Mouse (Mus musculus) stomach, postnatal 0 days (tissue): ENCODE results near the gene Dnah11. TPM values are rescaled to one million over a fixed set of nuclear protein-coding genes. Genes with fewer than 3 reads are reported as not detected.

Source experiments
- ATAC-seq: fragments of 200-750 bp; cut with Nextera tagmentation; 2 replicates; pipeline ENCODE4 v1.8.0; 2017; ENCODE audit not compliant: low FRiP score, low TSS enrichment
- DNase-seq: peaks from one replicate; pipeline ENCODE4 v3.0.0-alpha.2; 2016; ENCODE audit warnings: low spot score
- H3K27ac ChIP-seq: fragments of 300-500 bp; sonication (generic); replicated peaks from 2 replicates; pipeline ENCODE4 v1.5.1; 2014; ENCODE audit warnings: mild to moderate bottlenecking, control low read depth
- H3K27me3 ChIP-seq: fragments of 300-500 bp; sonication (generic); 2 replicates; pipeline ENCODE4 v1.6.1; 2014; ENCODE audit warnings: low read length; ENCODE audit not compliant: control insufficient read depth, insufficient read depth
- H3K36me3 ChIP-seq: fragments of 300-500 bp; sonication (generic); 2 replicates; pipeline ENCODE4 v1.6.1; 2014; ENCODE audit warnings: low read length, mixed read lengths; ENCODE audit not compliant: control insufficient read depth, insufficient read depth
- H3K4me1 ChIP-seq: fragments of 300-500 bp; sonication (generic); replicated peaks from 2 replicates; pipeline ENCODE4 v1.6.1; 2014; ENCODE audit warnings: antibody characterized with exemption; ENCODE audit not compliant: control insufficient read depth, insufficient read depth
- H3K4me2 ChIP-seq: fragments of 300-500 bp; sonication (generic); replicated peaks from 2 replicates; pipeline ENCODE4 v1.6.1; 2014; ENCODE audit warnings: low read depth, mild to moderate bottlenecking, control low read depth, moderate library complexity
- H3K4me3 ChIP-seq: fragments of 300-500 bp; sonication (generic); 2 replicates; pipeline ENCODE4 v1.5.1; 2014; ENCODE audit warnings: low read depth, low read length, control low read depth
- H3K9ac ChIP-seq: fragments of 300-500 bp; sonication (generic); 2 replicates; pipeline ENCODE4 v1.6.1; 2014; ENCODE audit warnings: mild to moderate bottlenecking, low read length, control low read depth, mixed read lengths
- H3K9me3 ChIP-seq: fragments of 300-500 bp; sonication (generic); 2 replicates; pipeline ENCODE4 v1.6.1; 2016; ENCODE audit warnings: low read length; ENCODE audit not compliant: control insufficient read depth
- CTCF ChIP-seq: IDR thresholded peaks from 2 replicates; pipeline ENCODE4 v1.5.1; 2016; ENCODE audit warnings: antibody characterized with exemption, low read depth, mild to moderate bottlenecking, moderate library complexity
- EP300 ChIP-seq: optimal IDR thresholded peaks from 2 replicates; pipeline ENCODE3; 2016; ENCODE audit warnings: antibody characterized with exemption
- WGBS: fragments of 180-500 bp; shearing (Covaris S2); extraction: QIAGEN DNeasy Blood & Tissue Kit; methylation state at CpG from one replicate; pipeline ENCODE4 v1.1.7; 2014; 5-methylcytosine and 5-hydroxymethylcytosine counted together
- polyA plus RNA-seq: library from polyadenylated mRNA; unstranded; fragments of >200 nt; fragmentation: Nextera tagmentation; extraction: Ambion mirVana; gene quantifications from 2 replicates; pipeline ENCODE4 v1.2.1, GENCODE M21; 2015

Dnah11 gene
- polyA plus RNA-seq, 1 experiment from 2014 or later, result 0.01 TPM

- ATAC-seq, result no peak
- no peak overlapping the region for H3K27ac ChIP-seq
- no peaks in the 10 kb centered on the region for H3K36me3 ChIP-seq
- no peaks in the 10 kb centered on the region for H3K4me1 ChIP-seq
- no peaks in the 10 kb centered on the region for H3K27me3 ChIP-seq
- no peak overlapping the region for H3K4me2 ChIP-seq
- DNase-seq, result no peak
- H3K9ac ChIP-seq, result no peak overlapping the region
- H3K4me3 ChIP-seq, result no peak overlapping the region
- H3K9me3 ChIP-seq, result no peaks in the 10 kb centered on the region
- TF ChIP-seq CTCF (no peak), EP300 (no peak)
- 62% methylated on average over 3 of the region's 3 CpGs for WGBS
Measured at GRCm38 (mm10) chr12:117861249-117861648, 337.6 kb downstream of the Dnah11 start.

DNA sequence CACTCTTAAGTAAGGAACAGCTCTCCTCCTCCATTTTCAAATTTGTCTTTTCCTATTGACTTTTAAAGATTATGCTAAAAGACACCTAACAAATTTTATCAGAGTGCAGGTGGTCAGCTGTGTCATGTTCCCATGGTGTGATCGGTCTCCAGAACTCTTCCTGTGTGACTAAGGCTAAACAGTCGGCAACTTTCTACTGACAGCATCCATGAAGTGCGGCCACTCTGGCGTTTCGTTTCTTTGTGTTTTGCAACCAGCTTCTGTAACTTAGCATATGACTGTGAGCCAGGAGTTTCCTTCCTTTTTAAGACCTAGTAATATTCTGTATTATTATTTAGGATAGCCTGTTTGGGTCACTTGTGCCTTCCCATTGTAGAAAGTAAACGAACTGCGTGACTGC lies 338.0 kb downstream of the Dnah11 start:
- no peak for TF ChIP-seq EP300
- Histone ChIP-seq H3K9ac (no peak overlapping the region), H3K36me3 (no peaks in the 10 kb centered on the region), H3K27me3 (no peaks in the 10 kb centered on the region), H3K4me1 (no peaks in the 10 kb centered on the region), H3K27ac (no peak overlapping the region), H3K4me2 (no peak overlapping the region), H3K4me3 (no peak overlapping the region), H3K9me3 (no peaks in the 10 kb centered on the region)
- ATAC-seq, result no peak
- DNase-seq, result no peak
- 67% methylated on average over 7 of the region's 7 CpGs for WGBS

GRCm38 (mm10) chr12:117857884-117858283 lies 341.0 kb downstream of the Dnah11 start:
- ATAC-seq, result no peak

GRCm38 (mm10) chr12:117857023-117857422 lies 341.8 kb downstream of the Dnah11 start:
- 53% methylated on average over 9 of the region's 9 CpGs for WGBS
- no peaks in the 10 kb centered on the region for H3K36me3 ChIP-seq
- H3K27me3 ChIP-seq, result no peaks in the 10 kb centered on the region
- ATAC-seq (peak; percentile 61; the same call in 1 of the 2 replicates), DNase-seq (no peak)
- H3K4me1 ChIP-seq, result no peaks in the 10 kb centered on the region
- no peak for TF ChIP-seq CTCF
- no peak for TF ChIP-seq EP300
- no peak overlapping the region for H3K4me3 ChIP-seq
- no peaks in the 10 kb centered on the region for H3K9me3 ChIP-seq
- H3K9ac ChIP-seq, result no peak overlapping the region
- no peak overlapping the region for H3K4me2 ChIP-seq
- no peak overlapping the region for H3K27ac ChIP-seq

More at GRCm38 (mm10) chr12:117857884-117858283, 341.0 kb downstream of the Dnah11 start:
- H3K9me3 ChIP-seq, result no peaks in the 10 kb centered on the region
- no peaks in the 10 kb centered on the region for H3K27me3 ChIP-seq
- no peak overlapping the region for H3K4me3 ChIP-seq
- H3K4me2 ChIP-seq, result no peak overlapping the region
- 77% methylated on average over 6 of the region's 6 CpGs for WGBS
- H3K9ac ChIP-seq, result no peak overlapping the region
- no peak overlapping the region for H3K27ac ChIP-seq
- DNase-seq, result no peak
- no peaks in the 10 kb centered on the region for H3K36me3 ChIP-seq
- TF ChIP-seq EP300 (no peak), CTCF (no peak)
- no peaks in the 10 kb centered on the region for H3K4me1 ChIP-seq

- no peaks in the 10 kb centered on the region for H3K36me3 ChIP-seq
- TF ChIP-seq CTCF (peak; percentile 96), EP300 (no peak)
- H3K27me3 ChIP-seq, result no peaks in the 10 kb centered on the region
- DNase-seq (peak; percentile 38), ATAC-seq (0 out of 2 replicates have a peak, but pooled peaks have one; percentile 38)
- H3K9me3 ChIP-seq, result no peaks in the 10 kb centered on the region
- 19% methylated on average over 6 of the region's 6 CpGs for WGBS
- no peak overlapping the region for H3K4me2 ChIP-seq
- no peak overlapping the region for H3K27ac ChIP-seq
- no peak overlapping the region for H3K4me3 ChIP-seq
- H3K9ac ChIP-seq, result no peak overlapping the region
- H3K4me1 ChIP-seq, result no peaks in the 10 kb centered on the region
Measured at GRCm38 (mm10) chr12:117853316-117853715, 345.5 kb downstream of the Dnah11 start.

DNA sequence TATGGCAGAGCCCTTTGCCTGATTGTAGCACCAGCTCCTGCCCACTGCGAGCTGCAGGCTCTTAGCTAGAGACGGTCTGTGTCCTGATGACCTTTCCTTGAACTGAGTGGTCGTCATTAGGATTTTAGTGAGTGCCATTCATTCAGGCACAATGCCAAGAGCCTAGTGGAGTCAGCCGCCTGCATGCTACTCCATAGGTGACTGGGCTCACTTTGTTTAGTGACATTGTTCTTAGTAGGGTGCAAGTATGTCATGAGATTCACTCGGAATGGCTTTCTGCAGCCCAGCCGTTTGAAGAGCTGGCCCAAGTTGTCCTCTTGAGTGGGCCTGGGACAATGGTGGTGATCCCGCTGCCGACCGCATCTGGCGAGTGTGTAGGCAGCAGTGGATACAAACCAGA lies 348.4 kb downstream of the Dnah11 start:
- H3K9me3 ChIP-seq, result no peaks in the 10 kb centered on the region
- ATAC-seq (no peak), DNase-seq (no peak)
- no peak overlapping the region for H3K4me3 ChIP-seq
- TF ChIP-seq CTCF (no peak), EP300 (no peak)
- no peak overlapping the region for H3K4me2 ChIP-seq
- no peaks in the 10 kb centered on the region for H3K4me1 ChIP-seq
- H3K36me3 ChIP-seq, result no peaks in the 10 kb centered on the region
- H3K27ac ChIP-seq, result no peak overlapping the region
- 68% methylated on average over 10 of the region's 10 CpGs for WGBS
- no peak overlapping the region for H3K9ac ChIP-seq
- no peaks in the 10 kb centered on the region for H3K27me3 ChIP-seq
